Mouse (Mus musculus) regulatory T cell (primary cell): ENCODE results near the gene Gm9964.

Experiments
- in situ Hi-C: fragments of 300-600 bp; cut with MboI, MseI; formaldehyde crosslinking; loops from one replicate; pipeline ENCODE4 v1.15.1; 2025; ENCODE audit warnings: high pct_unique_total_duplicates

The Gm9964 gene

DNA sequence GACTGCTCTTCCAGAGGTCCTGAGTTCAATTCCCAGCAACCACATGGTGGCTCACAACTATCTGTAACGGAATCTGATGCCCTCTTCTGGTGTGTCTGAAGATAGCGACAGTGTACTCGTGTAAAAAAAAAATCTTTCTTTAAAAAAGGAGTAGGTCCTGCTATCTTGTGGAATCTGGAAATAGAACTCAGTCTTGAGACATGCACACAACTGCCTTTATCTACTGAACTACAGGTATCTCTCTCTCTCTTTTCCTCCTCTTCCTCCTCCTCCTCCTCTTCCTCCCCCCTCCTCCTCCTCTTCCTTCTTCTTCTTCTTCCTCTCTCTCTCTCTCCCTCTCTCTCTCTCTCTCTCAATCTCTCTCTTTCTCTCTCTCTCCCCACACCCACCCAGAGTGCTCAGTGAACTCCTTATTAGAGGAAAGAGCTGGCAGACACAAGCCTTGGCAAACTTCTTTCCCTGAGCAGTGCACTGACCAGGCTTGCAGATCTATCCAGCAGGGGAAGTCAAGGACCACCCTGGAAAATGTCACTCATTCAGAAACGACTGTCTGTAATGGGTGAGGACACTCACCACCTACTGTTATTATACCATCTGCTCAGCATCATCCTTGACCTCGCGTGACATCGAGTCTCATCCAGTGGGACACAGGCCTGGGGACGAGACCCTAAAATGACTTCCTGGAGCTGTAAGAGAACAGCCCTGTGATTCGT lies 3.2 kb upstream of the Gm9964 start:
- in situ Hi-C loops: no loop called here

DNA sequence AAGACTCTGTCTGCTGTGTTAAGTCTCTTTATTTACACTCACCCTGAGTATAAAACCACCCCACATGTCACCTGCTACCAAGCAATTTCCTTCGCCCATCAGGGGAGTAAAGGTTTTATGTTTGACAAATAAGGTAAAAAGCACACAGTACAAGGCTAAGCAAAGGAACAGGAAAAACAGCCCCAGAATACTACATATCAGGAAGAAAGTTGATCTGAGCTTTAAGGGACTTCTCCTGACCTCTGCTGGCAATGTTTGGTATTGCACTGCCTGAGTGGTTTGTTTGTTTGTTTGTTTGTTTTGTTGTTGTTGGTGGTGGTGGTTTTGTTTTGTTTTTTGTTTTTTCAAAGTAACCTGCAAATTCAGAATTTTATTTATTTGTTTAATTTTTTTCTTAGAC lies 539 bp downstream of the Gm9964 start:
- in situ Hi-C loops: no loop called here

DNA sequence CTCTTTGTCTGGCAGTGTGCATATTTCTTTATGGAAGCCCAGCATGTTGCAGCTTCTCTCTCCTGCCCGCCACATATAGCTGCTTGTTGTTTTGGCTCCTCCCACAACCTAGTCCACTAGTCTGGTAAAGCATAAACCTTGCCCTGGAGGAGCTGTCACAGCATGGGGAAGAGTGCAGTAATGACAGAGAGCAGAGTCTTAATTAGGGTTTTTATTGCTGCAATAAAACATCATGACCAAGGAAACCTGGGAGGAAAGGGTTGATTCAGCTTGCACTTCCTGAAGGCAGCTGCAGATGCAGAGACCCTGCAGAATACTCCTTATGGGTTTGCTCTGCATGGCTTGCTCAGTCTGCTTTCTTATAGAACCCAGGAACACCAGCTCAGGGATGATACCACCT lies 2.7 kb downstream of the Gm9964 start:
- in situ Hi-C loops: loop anchor here (5.0 kb wide), 1 partner anchor 67 kb away; no protein-coding TSS in a partner anchor

DNA sequence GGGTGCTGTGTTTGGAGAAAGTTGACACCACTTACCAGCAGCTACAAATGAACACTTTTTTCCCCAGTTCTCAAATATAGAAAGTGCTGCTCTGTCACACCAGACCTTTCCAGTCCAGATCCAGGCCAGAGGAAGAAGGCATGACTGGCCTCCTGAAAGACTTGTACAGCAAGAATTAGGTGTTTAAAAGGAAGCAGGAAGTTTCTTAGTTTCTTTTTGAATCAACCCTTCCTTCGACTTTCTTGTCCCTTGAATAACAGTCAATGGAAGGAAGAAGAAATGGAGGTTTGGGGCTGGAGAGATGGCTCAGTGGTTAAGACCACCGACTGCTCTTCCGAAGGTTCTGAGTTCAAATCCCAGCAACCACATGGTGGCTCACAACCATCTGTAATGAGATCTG lies 3.7 kb downstream of the Gm9964 start:
- in situ Hi-C loops: loop anchor here (5.0 kb wide), 1 partner anchor 66 kb away; no protein-coding TSS in a partner anchor

DNA sequence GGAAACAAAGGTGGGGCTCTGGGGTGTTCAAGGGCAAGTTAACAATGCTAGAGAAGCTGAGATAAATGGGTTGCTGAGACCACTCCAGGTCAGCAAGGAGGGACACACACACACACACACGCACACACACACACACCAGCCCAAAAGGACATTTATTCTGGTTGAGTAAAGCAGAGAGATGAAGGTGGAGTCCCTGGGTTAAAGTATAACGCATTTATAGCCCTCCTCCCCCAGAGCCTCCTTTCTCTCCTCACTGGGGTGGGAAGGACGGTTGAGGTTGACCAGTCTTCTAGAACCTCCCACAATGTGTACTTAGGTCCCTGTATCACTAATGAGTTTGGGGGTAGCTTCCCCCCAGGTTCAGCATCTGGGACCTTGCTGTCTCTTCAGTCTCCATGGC lies 4.6 kb downstream of the Gm9964 start:
- in situ Hi-C loops: loop anchor here (5.0 kb wide), 1 partner anchor 65 kb away; no protein-coding TSS in a partner anchor

DNA sequence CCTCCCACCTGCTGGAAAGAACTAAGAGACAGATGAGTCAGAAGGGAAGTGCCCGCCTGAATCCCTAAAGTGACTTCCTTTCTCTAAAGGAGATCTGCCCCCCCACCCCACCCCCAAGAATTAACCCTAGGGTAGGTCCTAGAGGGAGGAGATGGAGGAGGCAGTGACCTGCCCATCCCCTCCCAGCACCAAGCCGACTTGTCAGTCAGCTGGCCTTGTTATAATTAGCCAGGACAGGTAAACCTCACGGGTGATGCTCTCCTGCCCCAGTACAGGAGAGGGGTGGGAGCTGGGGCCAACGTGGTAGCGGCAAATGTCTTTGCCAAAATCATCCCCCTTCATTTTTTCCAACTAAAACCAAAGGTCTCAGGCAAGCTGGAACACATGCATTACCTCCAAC lies 5.1 kb downstream of the Gm9964 start:
- in situ Hi-C loops: loop anchor here (5.0 kb wide), 1 partner anchor 64 kb away; no protein-coding TSS in a partner anchor

DNA sequence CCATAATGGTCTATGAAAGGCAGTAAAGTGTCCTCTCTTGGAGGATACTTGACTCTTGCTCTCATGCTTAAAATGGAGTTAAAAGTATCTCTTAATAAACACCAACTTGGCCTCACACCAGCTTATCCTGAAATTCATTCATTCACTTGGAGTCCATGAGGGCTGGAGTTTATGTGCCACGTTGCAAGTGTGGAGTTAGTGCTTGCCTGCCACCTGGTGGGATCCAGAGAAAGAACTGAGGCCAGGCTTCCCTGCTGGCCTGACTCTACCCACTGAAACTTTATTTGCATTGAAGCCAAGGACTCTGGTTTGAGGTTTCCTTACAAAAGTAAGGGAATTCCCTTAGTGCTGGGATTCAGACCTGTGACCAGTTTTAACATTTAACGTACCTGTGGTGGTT lies 6.2 kb downstream of the Gm9964 start:
- in situ Hi-C loops: loop anchor here (5.0 kb wide), 1 partner anchor 63 kb away; no protein-coding TSS in a partner anchor

DNA sequence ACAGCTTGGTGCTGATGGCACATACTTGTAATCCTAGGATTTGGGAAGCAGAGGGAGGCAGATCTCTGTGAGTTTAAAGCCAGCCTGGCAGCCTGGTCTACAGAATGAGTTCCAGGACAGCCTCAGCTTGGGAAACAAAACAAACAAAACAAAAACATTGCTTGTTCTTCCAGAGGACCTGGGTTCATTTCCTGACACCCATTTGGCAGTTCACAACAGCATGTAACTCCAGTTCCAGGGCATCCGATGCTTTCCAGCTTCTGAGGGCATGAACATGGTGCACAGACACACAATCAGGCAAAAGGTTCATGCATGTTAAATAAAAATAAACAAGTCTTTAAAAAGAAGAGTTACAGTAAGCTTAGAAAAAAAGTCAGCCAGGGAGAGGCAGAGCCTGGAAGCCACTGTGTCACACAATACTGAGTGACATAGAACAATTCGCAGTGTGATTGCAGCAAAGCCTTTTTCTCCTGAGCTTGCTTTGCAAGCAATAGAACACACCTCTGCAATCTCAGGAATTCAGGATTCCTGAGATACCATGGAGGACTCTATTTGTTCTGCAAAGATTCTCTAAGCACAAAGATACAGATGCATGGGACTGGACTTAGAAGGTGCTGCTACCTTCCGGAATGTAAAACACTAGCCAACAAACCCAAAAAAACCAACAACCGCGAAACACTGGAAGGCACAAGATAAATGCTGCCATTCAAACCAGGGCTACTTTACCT lies 7.6 kb downstream of the Gm9964 start:
- in situ Hi-C loops: no loop called here

DNA sequence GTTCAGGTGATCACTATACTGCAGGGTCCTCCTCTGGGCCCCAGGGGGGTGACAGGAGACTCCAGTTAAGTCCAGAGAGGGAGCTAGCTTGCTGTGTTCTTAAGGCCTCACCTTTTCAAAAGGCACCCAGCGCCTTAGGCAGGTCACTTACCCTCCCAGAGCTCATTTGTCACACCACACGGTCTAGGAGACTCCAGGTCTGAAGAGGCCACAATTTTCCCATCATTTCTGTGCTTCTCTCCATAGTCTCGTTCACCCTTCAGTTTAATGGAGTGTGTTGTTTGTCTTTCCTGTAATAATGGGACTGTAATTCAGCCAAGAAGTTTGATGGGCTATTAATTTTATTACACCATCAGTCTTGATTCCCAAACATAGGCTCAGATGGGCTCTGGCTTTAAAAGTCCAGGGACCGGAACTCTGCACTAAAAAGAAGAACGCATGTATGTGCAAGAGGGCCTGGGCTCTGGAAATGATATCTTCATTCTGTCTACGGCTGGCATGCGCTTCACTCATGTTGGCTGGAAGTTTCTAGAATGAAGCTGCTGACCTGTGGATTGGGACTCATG lies 8.3 kb downstream of the Gm9964 start:
- in situ Hi-C loops: no loop called here

DNA sequence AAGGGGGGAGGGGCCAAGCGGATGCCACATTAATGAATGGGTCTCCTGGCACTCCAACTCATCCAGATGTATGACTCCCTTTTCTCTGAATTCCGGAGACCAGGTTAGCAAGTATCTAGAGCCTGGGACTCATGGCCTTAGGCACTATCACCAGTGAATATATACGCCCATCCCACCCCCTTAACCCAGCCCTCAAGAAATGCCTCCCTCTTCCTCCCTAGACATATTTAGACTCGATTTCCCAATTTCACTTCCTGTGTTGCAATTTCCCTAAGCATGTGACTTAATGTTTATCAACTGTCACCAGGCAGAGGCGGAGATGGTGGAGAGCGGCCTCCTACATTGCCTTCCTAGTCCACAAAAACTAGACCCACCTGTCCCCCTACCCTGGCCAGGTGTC lies 9.3 kb downstream of the Gm9964 start:
- in situ Hi-C loops: no loop called here

DNA sequence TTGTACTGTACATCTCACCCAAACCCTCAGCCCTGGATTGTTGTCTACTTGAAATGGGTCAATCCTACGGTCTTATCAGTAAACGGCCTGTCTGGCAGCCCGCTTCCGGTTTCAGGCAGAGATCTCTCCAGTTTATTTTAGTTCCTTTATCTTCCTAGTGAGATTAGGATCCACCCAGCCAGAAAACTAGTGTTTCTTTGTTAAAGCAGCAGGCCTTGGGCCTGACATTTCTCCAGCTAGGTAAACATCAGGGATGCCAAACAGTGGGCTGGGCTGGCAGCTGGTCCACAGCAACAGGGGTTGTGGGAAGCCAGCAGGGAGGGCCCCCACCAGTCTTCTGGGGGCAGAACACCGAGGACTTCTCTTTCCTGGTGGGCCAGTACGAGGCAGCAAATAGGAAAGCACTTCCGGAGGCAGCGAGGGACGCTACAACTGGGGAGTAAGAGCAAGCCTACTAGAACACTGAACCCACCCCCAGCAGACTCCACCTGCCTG lies 10.4 kb downstream of the Gm9964 start:
- in situ Hi-C loops: no loop called here

DNA sequence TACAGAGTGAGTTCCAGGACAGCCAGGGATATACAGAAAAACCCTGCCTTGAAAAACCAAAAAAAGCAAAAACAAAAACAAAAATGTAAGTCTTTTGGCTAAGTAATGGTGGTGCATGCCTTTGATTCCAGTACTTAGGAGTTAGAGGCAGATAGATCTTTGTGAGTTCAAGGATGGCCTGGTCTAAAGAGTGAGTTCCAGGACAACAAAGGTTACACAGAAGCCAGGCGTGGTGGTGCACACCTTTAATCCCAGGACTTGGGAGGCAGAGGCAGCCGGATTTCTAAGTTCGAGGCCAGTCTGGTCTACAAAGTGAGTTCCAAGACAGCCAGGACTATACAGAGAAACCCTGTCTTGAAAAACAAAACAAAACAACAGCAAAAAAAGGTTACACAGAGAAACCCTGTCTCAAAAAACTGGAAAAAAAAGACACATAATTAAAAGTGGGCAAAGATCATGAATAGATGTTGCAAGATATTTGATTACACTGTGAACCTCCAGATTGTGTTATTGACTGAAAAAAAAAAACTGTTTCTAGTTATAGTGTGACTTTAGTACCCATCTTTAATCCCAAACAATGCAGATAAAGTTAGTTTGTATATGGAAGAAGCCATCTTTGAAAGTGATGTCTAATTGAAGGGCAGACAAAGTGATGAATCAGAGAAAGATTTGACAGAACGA lies 13.2 kb downstream of the Gm9964 start:
- in situ Hi-C loops: no loop called here

DNA sequence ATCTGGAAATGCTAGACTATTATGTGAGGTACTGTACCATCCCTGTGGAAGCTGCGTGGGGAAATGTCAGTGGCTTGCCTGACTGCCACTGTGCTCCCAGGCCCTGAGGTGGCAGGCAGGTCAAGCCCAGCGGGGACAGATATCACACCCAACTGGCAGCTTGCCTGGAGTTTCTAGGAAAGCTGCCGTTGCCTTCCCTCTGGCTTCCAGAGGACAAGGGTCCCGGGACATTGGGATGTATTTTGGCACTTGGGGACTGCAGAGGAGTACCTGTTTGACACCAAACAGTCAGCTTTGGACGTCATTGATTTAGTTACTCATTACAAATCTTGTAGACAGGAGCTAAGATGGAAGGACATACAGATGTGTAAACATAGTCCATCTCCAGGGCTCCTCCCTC lies 15.3 kb downstream of the Gm9964 start:
- in situ Hi-C loops: no loop called here

DNA sequence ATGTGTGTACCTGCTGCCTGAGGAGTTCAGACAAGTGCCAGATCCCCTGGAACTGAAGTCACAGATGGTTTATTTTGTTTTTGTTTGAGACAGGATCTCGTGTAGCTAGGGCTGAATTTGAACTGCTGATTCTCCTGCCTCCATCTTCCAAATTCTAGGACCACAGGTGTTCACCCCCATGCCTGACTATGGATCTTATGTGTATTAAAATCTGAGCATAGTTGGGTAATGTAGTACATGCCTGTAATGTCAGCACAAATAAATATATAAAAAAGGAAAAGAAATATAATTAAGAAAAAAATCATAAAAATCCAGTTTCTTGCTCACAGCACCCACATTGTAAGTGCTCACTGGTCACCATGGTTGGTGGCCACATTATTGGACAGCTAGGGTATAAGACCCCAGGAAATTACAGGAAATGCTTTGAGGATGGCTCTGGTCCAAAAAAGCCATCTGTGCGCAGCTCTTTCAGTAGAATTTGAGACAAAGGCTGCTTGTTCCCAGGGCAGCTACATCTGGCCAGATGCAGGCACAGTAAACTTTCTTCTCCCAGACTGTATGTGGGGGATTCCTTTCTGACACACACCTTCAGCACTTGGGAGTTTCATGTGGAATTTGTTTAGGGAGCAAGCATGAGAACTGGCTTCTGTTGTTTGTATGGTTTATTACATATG lies 16.8 kb downstream of the Gm9964 start:
- in situ Hi-C loops: no loop called here

DNA sequence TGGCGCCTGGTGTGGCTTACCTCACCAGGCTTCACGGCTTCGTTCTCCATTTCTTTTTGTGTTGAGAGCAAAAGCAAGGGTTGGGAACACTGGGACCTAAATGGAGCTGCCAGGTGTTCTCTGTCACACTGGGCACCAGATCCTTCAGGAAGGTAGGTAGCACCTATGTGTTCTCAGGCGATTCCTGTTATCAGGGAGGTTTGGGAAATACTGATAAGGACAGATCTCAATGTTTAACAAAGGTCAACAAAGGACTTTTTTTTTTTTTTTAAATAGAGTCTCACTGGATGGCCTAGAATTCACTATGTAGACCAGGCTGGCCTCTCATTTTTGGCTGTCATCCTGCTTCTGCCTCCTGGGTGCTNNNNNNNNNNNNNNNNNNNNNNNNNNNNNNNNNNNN lies 22.9 kb downstream of the Gm9964 start:
- in situ Hi-C loops: loop anchor here (5.0 kb wide), 1 partner anchor 54 kb away; no protein-coding TSS in a partner anchor

DNA sequence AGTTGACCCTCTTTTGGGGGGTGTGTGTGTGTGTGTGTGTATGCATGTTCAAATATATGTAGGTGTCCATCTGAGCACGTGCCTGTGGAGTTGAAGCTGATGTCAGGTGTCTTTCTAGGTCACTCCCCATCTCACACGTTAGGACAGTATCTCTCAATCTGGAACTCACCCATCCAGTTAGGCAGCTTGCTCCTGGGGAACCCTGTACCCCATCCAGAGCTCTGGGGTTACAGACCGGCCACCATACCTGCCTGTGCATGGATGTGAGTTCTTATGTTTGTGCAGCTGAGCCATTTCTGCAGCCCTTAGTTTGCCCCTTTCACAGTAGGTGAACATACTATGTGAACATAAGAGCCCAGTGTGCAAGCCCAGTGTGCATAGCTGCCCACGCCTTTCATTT lies 23.7 kb downstream of the Gm9964 start:
- in situ Hi-C loops: loop anchor here (5.0 kb wide), 1 partner anchor 54 kb away; no protein-coding TSS in a partner anchor

DNA sequence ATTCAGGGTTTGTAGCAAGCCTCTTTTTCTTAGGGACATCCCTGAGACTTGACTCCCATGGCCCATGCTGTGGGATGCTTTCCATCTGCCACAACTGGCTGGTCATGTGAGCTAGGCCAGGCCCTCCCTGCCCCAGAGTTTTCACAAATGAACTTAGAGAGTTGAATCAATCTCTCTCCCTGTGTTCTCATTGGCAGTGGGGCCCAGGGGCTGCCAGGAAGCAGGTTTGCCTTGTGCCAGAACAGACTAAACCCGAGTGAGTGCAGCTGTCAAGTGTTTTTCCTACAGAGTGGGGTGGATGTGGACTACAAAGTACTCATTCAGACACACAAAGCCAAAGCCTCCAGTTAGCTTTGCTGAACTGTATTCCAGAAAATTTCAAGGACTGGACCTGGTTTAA lies 29.5 kb downstream of the Gm9964 start:
- in situ Hi-C loops: no loop called here

DNA sequence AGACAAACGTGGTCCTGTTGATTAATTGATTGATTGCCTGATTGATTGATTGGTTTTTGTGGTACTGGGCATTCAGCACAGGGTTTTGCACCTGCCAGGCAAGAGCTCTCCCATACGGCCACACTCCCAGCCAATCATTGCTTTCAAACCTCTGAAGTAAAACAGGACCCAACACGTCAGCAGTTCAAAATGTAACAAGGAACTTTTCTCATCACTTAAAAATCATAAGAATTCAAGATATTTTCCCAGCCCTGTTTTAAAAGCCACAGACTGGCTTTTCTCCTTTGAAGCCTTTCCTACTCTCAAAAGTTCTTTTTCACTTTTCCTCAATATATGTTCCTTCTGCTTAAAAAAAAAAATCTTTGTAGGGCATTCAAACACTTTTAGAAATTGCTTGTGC lies 32.3 kb downstream of the Gm9964 start:
- in situ Hi-C loops: loop anchor here (5.0 kb wide), 1 partner anchor 37 kb away; no protein-coding TSS in a partner anchor

DNA sequence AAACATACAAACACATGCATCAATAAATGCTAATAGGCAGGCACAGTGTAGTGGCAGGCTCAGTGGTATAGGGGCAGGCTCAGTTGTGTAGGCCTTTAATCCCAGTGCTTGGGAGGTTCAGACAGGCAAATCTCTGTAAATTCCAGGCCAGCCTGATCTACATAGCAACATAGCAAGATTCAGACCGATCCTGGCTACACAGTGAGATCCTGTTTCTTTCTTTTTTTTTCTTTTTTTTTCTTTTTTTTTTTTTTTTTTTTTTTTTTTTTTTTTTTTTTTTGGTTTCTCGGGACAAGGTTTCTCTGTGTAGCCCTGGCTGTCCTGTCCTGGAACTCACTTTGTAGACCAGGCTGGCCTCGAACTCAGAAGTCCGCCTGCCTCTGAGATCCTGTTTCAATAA lies 36.6 kb downstream of the Gm9964 start:
- in situ Hi-C loops: loop anchor here (5.0 kb wide), 1 partner anchor 33 kb away; no protein-coding TSS in a partner anchor

DNA sequence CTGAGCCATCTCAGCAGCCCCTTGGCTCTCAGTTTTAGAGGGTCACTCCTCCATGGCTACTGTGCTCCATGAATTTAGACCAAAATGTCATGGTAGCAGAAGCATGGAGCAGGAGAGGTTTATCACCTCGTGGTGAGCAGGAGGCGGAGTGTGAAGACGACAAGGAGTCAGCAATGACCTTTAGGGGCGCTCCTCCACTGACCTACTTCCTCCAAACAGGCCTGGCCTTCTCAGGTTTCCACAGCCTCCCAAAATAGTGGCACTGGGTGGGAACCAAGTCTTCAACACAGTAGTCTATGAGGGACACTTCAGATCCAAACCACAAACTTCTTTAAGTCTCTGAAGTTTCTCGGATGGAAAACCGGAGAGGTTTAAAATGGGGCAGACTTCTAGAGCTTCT lies 38.0 kb downstream of the Gm9964 start:
- in situ Hi-C loops: no loop called here
